Mouse (Mus musculus) layer of hippocampus, postnatal 25 days (tissue): ENCODE measurements around the gene Rnf144a. TPM values are rescaled to one million over a fixed set of nuclear protein-coding genes. Genes with fewer than 3 reads are reported as not detected.

Source experiments
- microRNA-seq, 2 experiments: library from miRNA; unstranded; fragments of <30 nt; microRNA quantifications; one replicate each; pipeline ENCODE4 v1.2.0; 2021
- total RNA-seq, 2 experiments: library from RNA; stranded (reverse); gene quantifications; 2 replicates each; pipeline ENCODE4 v1.2.3; 2021

Rnf144a gene
- total RNA-seq, 2 experiments from 2014 or later, result 26.6 to 27.0 TPM

Small RNAs within 50 kb of the gene (microRNA-seq; reads per million reads assigned to microRNA genes)
- 2.8 to 3.9 reads per million in 2 experiments for gene Mir6538

Other genes with a start within 250 kb of the Rnf144a start
- gene Rsad2, start 41.2 kb upstream of the Rnf144a start, total RNA-seq, result under 1 TPM; 0.27 to 0.33 TPM
- gene Cmpk2, start 54.0 kb upstream of the Rnf144a start, total RNA-seq, result 10 to 100 TPM; 16.2 to 19.0 TPM